Mouse (Mus musculus) heart, postnatal 25 days (tissue): Measurements from ENCODE around the gene Cfap299. TPM values are rescaled to one million over a fixed set of nuclear protein-coding genes. Genes with fewer than 3 reads are reported as not detected.

Experiments used
- DNase-seq: peaks from one replicate; pipeline ENCODE4 v3.0.0; 2022; ENCODE audit warnings: low spot score
- intact Hi-C: fragments of 180-260 bp; cut with DNase I; formaldehyde crosslinking; loops from one replicate; pipeline ENCODE4 v1.15.1; 2025
- total RNA-seq, 2 experiments: library from RNA; stranded (reverse); gene quantifications; 2 replicates each; pipeline ENCODE4 v1.2.3; 2021

Cfap299 gene
- total RNA-seq, 2 experiments from 2014 or later: not detected

GRCm38 (mm10) chr5:98376058-98376798, 47.1 kb downstream of the Cfap299 start:
- intact Hi-C loops: no loop called here

GRCm38 (mm10) chr5:98376799-98377090, 47.6 kb downstream of the Cfap299 start:
- intact Hi-C loops: no loop called here
- no peak for DNase-seq

More at GRCm38 (mm10) chr5:98376058-98376798, 47.1 kb downstream of the Cfap299 start:
- no peak for DNase-seq

GRCm38 (mm10) chr5:98380360-98380759, 51.3 kb downstream of the Cfap299 start:
- DNase-seq: no peak
- intact Hi-C loops: no loop called here

GRCm38 (mm10) chr5:98387054-98387453, 58.0 kb downstream of the Cfap299 start:
- DNase-seq: no peak
- intact Hi-C loops: no loop called here

- no peak for DNase-seq
- intact Hi-C loops: no loop called here
Observed at GRCm38 (mm10) chr5:98402165-98402564, 73.1 kb downstream of the Cfap299 start.

GRCm38 (mm10) chr5:98410060-98410459, 81.0 kb downstream of the Cfap299 start:
- intact Hi-C loops: no loop called here

GRCm38 (mm10) chr5:98416385-98417145, 87.5 kb downstream of the Cfap299 start:
- DNase-seq: no peak
- intact Hi-C loops: no loop called here

More at GRCm38 (mm10) chr5:98410060-98410459, 81.0 kb downstream of the Cfap299 start:
- no peak for DNase-seq

GRCm38 (mm10) chr5:98424965-98425364, 95.9 kb downstream of the Cfap299 start:
- intact Hi-C loops: no loop called here

GRCm38 (mm10) chr5:98426112-98426511, 97.0 kb downstream of the Cfap299 start:
- no peak for DNase-seq
- intact Hi-C loops: no loop called here

More at GRCm38 (mm10) chr5:98424965-98425364, 95.9 kb downstream of the Cfap299 start:
- no peak for DNase-seq

- intact Hi-C loops: no loop called here
- no peak for DNase-seq
Observed at GRCm38 (mm10) chr5:98430060-98430459, 101.0 kb downstream of the Cfap299 start.

- DNase-seq: no peak
- intact Hi-C loops: no loop called here
Observed at GRCm38 (mm10) chr5:98438686-98439085, 109.6 kb downstream of the Cfap299 start.

GRCm38 (mm10) chr5:98446771-98447462, 117.8 kb downstream of the Cfap299 start:
- intact Hi-C loops: no loop called here
- no peak for DNase-seq

GRCm38 (mm10) chr5:98449873-98450272, 120.8 kb downstream of the Cfap299 start:
- DNase-seq: no peak
- intact Hi-C loops: no loop called here

GRCm38 (mm10) chr5:98466882-98467535, 137.9 kb downstream of the Cfap299 start:
- intact Hi-C loops: no loop called here
- no peak for DNase-seq

- intact Hi-C loops: no loop called here
- DNase-seq: no peak
Observed at GRCm38 (mm10) chr5:98470052-98470451, 140.9 kb downstream of the Cfap299 start.

- no peak for DNase-seq
- intact Hi-C loops: no loop called here
Observed at GRCm38 (mm10) chr5:98476539-98476938, 147.4 kb downstream of the Cfap299 start.

GRCm38 (mm10) chr5:98477261-98477660, 148.2 kb downstream of the Cfap299 start:
- intact Hi-C loops: no loop called here

GRCm38 (mm10) chr5:98483507-98483906, 154.4 kb downstream of the Cfap299 start:
- intact Hi-C loops: no loop called here
- DNase-seq: no peak

More at GRCm38 (mm10) chr5:98477261-98477660, 148.2 kb downstream of the Cfap299 start:
- DNase-seq: no peak

- intact Hi-C loops: no loop called here
Observed at GRCm38 (mm10) chr5:98485189-98485588, 156.1 kb downstream of the Cfap299 start.

GRCm38 (mm10) chr5:98498317-98498716, 169.2 kb downstream of the Cfap299 start:
- DNase-seq: no peak
- intact Hi-C loops: no loop called here

More at GRCm38 (mm10) chr5:98485189-98485588, 156.1 kb downstream of the Cfap299 start:
- no peak for DNase-seq
